Mouse (Mus musculus) testis, adult 2 months (tissue): ENCODE results near the gene Ncapg. TPM values are rescaled to one million over a fixed set of nuclear protein-coding genes. Genes with fewer than 3 reads are reported as not detected.

ENCODE experiments used
- H3K27ac ChIP-seq: fragments of 200-500 bp; 2 replicates; pipeline ENCODE4 v1.5.1; 2012; ENCODE audit warnings: low read depth, low read length; ENCODE audit not compliant: control insufficient read depth, insufficient read depth
- H3K27me3 ChIP-seq: fragments of 200-500 bp; 2 replicates; pipeline ENCODE4 v1.6.1; 2012; ENCODE audit warnings: mild to moderate bottlenecking, low read length, moderate library complexity; ENCODE audit not compliant: control insufficient read depth, insufficient read depth
- H3K36me3 ChIP-seq: fragments of 200-500 bp; 2 replicates; pipeline ENCODE4 v1.6.1; 2012; ENCODE audit warnings: mild to moderate bottlenecking, low read length; ENCODE audit not compliant: control insufficient read depth, insufficient read depth
- H3K4me1 ChIP-seq: fragments of 200-500 bp; 2 replicates; pipeline ENCODE4 v1.6.1; 2012; ENCODE audit warnings: low read length; ENCODE audit not compliant: control insufficient read depth, insufficient read depth
- H3K4me3 ChIP-seq: fragments of 200-500 bp; 2 replicates; pipeline ENCODE4 v1.5.1; 2012; ENCODE audit warnings: low read depth, mild to moderate bottlenecking, low read length, moderate library complexity, mixed read lengths; ENCODE audit not compliant: control insufficient read depth
- CTCF ChIP-seq: fragments of 200-500 bp; IDR thresholded peaks from 2 replicates; pipeline ENCODE4 v1.5.1; 2012; ENCODE audit warnings: low read depth, mild to moderate bottlenecking, inconsistent platforms, low read length, moderate library complexity; ENCODE audit not compliant: control insufficient read depth, insufficient read depth, insufficient replicate concordance
- POLR2A ChIP-seq: fragments of 200-500 bp; IDR thresholded peaks from 2 replicates; pipeline ENCODE4 v1.6.1; 2012; ENCODE audit warnings: low read depth, mild to moderate bottlenecking, inconsistent platforms, low read length, moderate library complexity; ENCODE audit not compliant: control insufficient read depth
- polyA plus RNA-seq: library from polyadenylated mRNA; depleted of rRNA; stranded (reverse); fragments of >200 nt; gene quantifications from 2 replicates; pipeline ENCODE4 v1.2.3, GENCODE M21; 2012

The Ncapg gene
- polyA plus RNA-seq, 1 experiment = 7.3 TPM

- no peak for TF ChIP-seq POLR2A
- no peak for TF ChIP-seq CTCF
- no peak overlapping the region for H3K27ac ChIP-seq
- H3K4me3 ChIP-seq = no peak overlapping the region
- H3K27me3 ChIP-seq = no peaks in the 10 kb centered on the region
- H3K4me1 ChIP-seq = no peaks in the 10 kb centered on the region
- peaks cover 2% of the 10 kb centered on the region; the same call in 1 of the 2 replicates for H3K36me3 ChIP-seq
Measured at GRCm38 (mm10) chr5:45675032-45675431, 5.3 kb downstream of the Ncapg start.

- no peak for TF ChIP-seq CTCF
- no peak for TF ChIP-seq POLR2A
- Histone ChIP-seq H3K4me1 (no peaks in the 10 kb centered on the region), H3K36me3 (peaks cover 2% of the 10 kb centered on the region; the same call in 1 of the 2 replicates), H3K4me3 (no peak overlapping the region), H3K27ac (no peak overlapping the region), H3K27me3 (no peaks in the 10 kb centered on the region)
Measured at GRCm38 (mm10) chr5:45677639-45678038, 7.9 kb downstream of the Ncapg start.

- H3K27me3 ChIP-seq = no peaks in the 10 kb centered on the region
- no peaks in the 10 kb centered on the region for H3K4me1 ChIP-seq
- H3K27ac ChIP-seq = no peak overlapping the region
- TF ChIP-seq CTCF = no peak
- TF ChIP-seq POLR2A = no peak
- H3K4me3 ChIP-seq = no peak overlapping the region
- H3K36me3 ChIP-seq = peaks cover 2% of the 10 kb centered on the region; the same call in 1 of the 2 replicates
Measured at GRCm38 (mm10) chr5:45679955-45680354, 10.2 kb downstream of the Ncapg start.

- H3K27me3 ChIP-seq = no peaks in the 10 kb centered on the region
- TF ChIP-seq CTCF = no peak
- no peak for TF ChIP-seq POLR2A
- H3K4me3 ChIP-seq = no peak overlapping the region
- H3K36me3 ChIP-seq = peaks cover 2% of the 10 kb centered on the region; the same call in 1 of the 2 replicates
- no peaks in the 10 kb centered on the region for H3K4me1 ChIP-seq
- no peak overlapping the region for H3K27ac ChIP-seq
Measured at GRCm38 (mm10) chr5:45683388-45683787, 13.7 kb downstream of the Ncapg start.

GRCm38 (mm10) chr5:45685243-45685642 is 15.5 kb downstream of the Ncapg start:
- Histone ChIP-seq H3K4me1 (no peaks in the 10 kb centered on the region), H3K27ac (no peak overlapping the region), H3K36me3 (no peaks in the 10 kb centered on the region), H3K4me3 (no peak overlapping the region), H3K27me3 (no peaks in the 10 kb centered on the region)
- no peak for TF ChIP-seq CTCF

GRCm38 (mm10) chr5:45686223-45686622 is 16.5 kb downstream of the Ncapg start:
- TF ChIP-seq POLR2A (no peak), CTCF (no peak)
- H3K4me3 ChIP-seq = no peak overlapping the region
- H3K27me3 ChIP-seq = no peaks in the 10 kb centered on the region
- no peak overlapping the region for H3K27ac ChIP-seq
- H3K36me3 ChIP-seq = peaks cover 1% of the 10 kb centered on the region; the same call in 1 of the 2 replicates
- no peaks in the 10 kb centered on the region for H3K4me1 ChIP-seq

GRCm38 (mm10) chr5:45689152-45689551 is 19.4 kb downstream of the Ncapg start:
- no peak overlapping the region for H3K4me3 ChIP-seq
- H3K27me3 ChIP-seq = no peaks in the 10 kb centered on the region
- no peak for TF ChIP-seq POLR2A
- no peak for TF ChIP-seq CTCF
- no peaks in the 10 kb centered on the region for H3K4me1 ChIP-seq
- H3K27ac ChIP-seq = no peak overlapping the region
- H3K36me3 ChIP-seq = peaks cover 1% of the 10 kb centered on the region; the same call in 1 of the 2 replicates

- no peaks in the 10 kb centered on the region for H3K4me1 ChIP-seq
- peaks cover 1% of the 10 kb centered on the region; the same call in 1 of the 2 replicates for H3K36me3 ChIP-seq
- H3K27ac ChIP-seq = no peak overlapping the region
- no peaks in the 10 kb centered on the region for H3K27me3 ChIP-seq
- TF ChIP-seq CTCF (no peak), POLR2A (no peak)
- no peak overlapping the region for H3K4me3 ChIP-seq
Measured at GRCm38 (mm10) chr5:45690802-45691201, 21.1 kb downstream of the Ncapg start.
